Mouse (Mus musculus) kidney, embryonic 14.5 days (tissue): ENCODE measurements around the gene Trex2. TPM values are rescaled to one million over a fixed set of nuclear protein-coding genes. Genes with fewer than 3 reads are reported as not detected.

Experiments
- ATAC-seq: fragments of 200-750 bp; cut with Nextera tagmentation; 2 replicates; pipeline ENCODE4 v1.8.0; 2017; ENCODE audit warnings: moderate number of reproducible peaks, mild to moderate bottlenecking, moderate TSS enrichment, moderate library complexity; ENCODE audit not compliant: low FRiP score, low TSS enrichment
- H3K27ac ChIP-seq: fragments of 300-500 bp; sonication (generic); 2 replicates; pipeline ENCODE4 v1.5.1; 2014; ENCODE audit warnings: low read depth, mild to moderate bottlenecking, low read length, moderate library complexity, mixed read lengths
- H3K27me3 ChIP-seq: fragments of 300-500 bp; sonication (generic); 2 replicates; pipeline ENCODE4 v1.6.1; 2014; ENCODE audit warnings: mild to moderate bottlenecking, low read length; ENCODE audit not compliant: control insufficient read depth, insufficient read depth
- H3K36me3 ChIP-seq: fragments of 300-500 bp; sonication (generic); 2 replicates; pipeline ENCODE4 v1.6.1; 2014; ENCODE audit warnings: low read length, mixed read lengths; ENCODE audit not compliant: control insufficient read depth, insufficient read depth
- H3K4me1 ChIP-seq: fragments of 300-500 bp; sonication (generic); 2 replicates; pipeline ENCODE4 v1.6.1; 2014; ENCODE audit warnings: low read length, mixed read lengths; ENCODE audit not compliant: control insufficient read depth, insufficient read depth
- H3K4me2 ChIP-seq: fragments of 300-500 bp; sonication (generic); replicated peaks from 2 replicates; pipeline ENCODE4 v1.6.1; 2014; ENCODE audit warnings: low read depth, mild to moderate bottlenecking, low read length
- H3K4me3 ChIP-seq: fragments of 300-500 bp; sonication (generic); 2 replicates; pipeline ENCODE4 v1.5.1; 2014; ENCODE audit warnings: mild to moderate bottlenecking, low read length
- H3K9ac ChIP-seq: fragments of 300-500 bp; sonication (generic); 2 replicates; pipeline ENCODE4 v1.6.1; 2014; ENCODE audit warnings: low read depth, mild to moderate bottlenecking, low read length, moderate library complexity
- H3K9me3 ChIP-seq: fragments of 300-500 bp; sonication (generic); 2 replicates; pipeline ENCODE4 v1.6.1; 2016; ENCODE audit warnings: low read length; ENCODE audit not compliant: control insufficient read depth
- WGBS: fragments of 180-500 bp; shearing (Covaris S2); extraction: QIAGEN DNeasy Blood & Tissue Kit; methylation state at CpG from one replicate; pipeline ENCODE4 v1.1.7; 2014; 5-methylcytosine and 5-hydroxymethylcytosine counted together
- polyA plus RNA-seq: library from polyadenylated mRNA; unstranded; fragments of >200 nt; fragmentation: Nextera tagmentation; extraction: Ambion mirVana; gene quantifications from 2 replicates; pipeline ENCODE4 v1.2.1, GENCODE M21; 2014

Gene Trex2
- not detected in 2 replicates for polyA plus RNA-seq

DNA sequence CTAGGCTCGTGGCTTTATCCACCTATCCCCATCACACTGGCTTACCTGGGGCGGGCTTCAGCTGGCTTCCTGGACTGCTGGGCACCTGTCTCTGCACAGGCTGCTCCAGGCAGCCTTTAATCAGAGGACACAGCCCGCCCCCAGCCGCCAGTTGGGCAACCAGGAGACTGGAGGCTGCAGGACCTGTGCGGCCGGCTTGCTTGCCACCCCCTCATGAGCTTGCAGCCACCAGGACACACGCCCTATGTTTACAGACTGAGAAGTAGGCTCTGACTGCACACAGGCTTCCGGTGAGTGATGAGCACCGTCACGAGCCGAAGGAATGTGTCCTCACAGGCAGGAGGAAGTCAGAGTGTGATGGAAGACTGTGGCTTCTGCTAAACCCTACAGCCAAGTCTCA lies at the start of gene Trex2:
Gene Trex2, minus strand, starts transcription at position 93 of the 400 bp plus-strand sequence.
- Histone ChIP-seq H3K9me3 (no peaks in the 10 kb centered on the region), H3K4me1 (no peaks in the 10 kb centered on the region), H3K36me3 (no peaks in the 10 kb centered on the region), H3K27ac (no peak within 1 kb of the TSS), H3K4me2 (no peak within 1 kb of the TSS), H3K4me3 (no peak within 1 kb of the TSS), H3K9ac (no peak within 1 kb of the TSS), H3K27me3 (no peaks in the 10 kb centered on the region)
- 80% methylated on average over 11 of the region's 11 CpGs for WGBS
- no peak for ATAC-seq

DNA sequence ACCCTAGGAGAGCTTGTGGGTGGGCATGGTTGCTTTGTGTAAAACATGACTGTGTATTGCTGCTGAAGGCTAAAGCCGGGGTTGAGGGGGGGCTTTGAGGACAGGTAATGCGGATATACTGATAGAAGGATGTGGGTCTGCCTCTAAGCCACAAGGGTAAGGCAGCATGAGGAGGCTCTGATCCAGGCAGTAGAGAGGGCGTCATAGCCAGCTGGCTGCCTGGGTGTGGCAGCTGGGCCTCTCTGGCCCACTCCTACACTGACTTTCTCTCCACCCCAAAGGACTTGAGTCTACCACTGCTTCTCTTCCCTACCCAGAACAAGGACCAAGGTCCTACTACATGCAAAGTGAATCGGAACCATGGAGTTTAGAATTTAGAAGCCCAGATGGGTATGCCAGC lies 49.7 kb upstream of the Trex2 start:
- no peaks in the 10 kb centered on the region for H3K36me3 ChIP-seq
- H3K9ac ChIP-seq = no peak overlapping the region
- peak overlapping the region; percentile 39 for H3K4me2 ChIP-seq
- WGBS = 91% methylated on average over 4 of the region's 4 CpGs
- H3K4me3 ChIP-seq = peak overlapping the region; percentile 12; the same call in 1 of the 2 replicates
- no peak overlapping the region for H3K27ac ChIP-seq
- no peak for ATAC-seq
- H3K4me1 ChIP-seq = no peaks in the 10 kb centered on the region
- H3K9me3 ChIP-seq = no peaks in the 10 kb centered on the region
- no peaks in the 10 kb centered on the region for H3K27me3 ChIP-seq

DNA sequence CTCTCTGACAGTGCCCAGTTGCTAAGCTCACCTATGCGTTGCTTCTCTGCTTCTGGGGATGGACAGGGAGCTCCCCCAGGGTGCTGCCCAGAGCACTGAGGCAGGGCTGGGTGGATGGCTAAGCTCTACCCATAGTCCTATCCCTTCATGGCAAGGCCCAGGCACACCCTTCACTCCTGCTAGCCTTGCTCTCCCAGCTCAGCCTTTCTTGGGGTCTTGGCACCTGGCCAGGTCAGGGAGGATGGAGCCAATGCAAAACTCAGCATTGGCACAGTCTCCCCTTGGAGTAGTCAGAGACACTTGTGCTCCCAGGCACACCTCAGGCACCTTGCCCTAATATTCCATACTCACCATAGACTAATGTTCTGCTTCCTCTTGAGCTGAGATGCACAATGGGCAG lies 48.9 kb upstream of the Trex2 start:
- Histone ChIP-seq H3K27me3 (no peaks in the 10 kb centered on the region), H3K4me2 (peak overlapping the region; percentile 39), H3K9ac (peak overlapping the region; percentile 32; the same call in 1 of the 2 replicates), H3K27ac (no peak overlapping the region), H3K4me3 (peak overlapping the region; percentile 36), H3K4me1 (no peaks in the 10 kb centered on the region), H3K36me3 (no peaks in the 10 kb centered on the region), H3K9me3 (no peaks in the 10 kb centered on the region)
- ATAC-seq = no peak
- WGBS = 61% methylated on average over 1 of the region's 1 CpGs

DNA sequence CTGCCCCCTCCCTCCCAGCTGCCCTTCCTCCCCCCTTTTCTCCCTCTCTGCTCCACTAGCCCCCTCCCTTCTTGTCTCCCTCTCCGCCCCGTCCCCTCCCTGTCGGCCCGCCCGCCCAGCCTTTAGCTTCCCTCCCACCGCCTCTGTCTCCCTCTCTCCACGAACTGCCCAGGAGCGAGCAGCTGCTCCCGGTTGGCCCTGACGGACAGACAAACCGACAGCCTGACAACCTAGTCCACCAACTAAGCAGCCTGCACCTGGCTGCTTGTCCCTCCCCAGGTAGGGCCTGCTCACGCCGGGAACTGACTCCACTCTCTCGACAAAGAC lies 48.3 kb upstream of the Trex2 start, which contains the start of gene Bgn:
Gene Bgn, plus strand, starts transcription at position 119 of the 327 bp plus-strand sequence.
- ATAC-seq = 0 out of 2 replicates have a peak, but pooled peaks have one; percentile 66
- peak within 1 kb of the TSS; percentile 39 for H3K4me2 ChIP-seq
- WGBS = 38% methylated on average over 14 of the region's 14 CpGs

DNA sequence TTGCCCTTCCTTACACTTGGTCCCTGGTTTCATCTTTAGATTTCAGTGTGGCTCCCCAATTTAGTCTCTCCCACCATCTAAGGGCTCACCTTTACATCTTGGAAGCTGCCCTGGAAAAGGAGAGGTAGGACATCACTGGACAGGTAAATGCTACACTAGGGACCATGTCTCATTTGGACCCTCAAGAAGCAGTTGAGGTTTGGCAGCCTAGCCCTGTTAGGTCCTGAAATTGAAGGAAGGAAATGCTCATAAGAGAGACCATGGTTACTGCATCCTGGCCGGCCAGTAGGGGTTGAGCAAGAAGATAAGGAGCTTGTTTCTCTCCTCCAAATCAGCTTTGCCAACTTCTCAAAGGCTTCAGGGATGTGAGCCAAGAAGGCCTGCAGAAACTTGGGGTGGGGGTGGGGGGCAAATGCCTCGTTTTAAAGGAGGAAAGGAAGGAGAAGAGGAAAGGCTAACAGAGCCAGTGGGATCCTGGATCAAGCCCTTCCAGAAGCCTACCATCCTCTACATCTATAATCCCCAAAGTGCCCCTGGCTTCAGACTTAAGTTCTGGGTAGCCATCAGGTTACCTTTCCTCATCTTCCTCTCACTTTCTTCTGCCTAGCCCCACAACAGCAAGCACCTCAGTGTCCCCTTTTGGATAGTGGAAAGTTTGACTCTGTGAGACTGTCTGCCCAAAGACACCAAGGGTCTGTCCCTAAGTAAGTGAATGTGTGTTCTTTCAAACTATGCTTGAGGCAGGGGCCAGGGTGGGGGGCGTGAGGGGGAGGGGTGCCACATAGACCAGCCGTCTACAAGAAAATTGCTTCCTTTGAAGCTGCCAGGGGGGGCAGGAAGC lies 47.7 kb upstream of the Trex2 start:
- Histone ChIP-seq H3K4me3 (no peak overlapping the region), H3K9ac (0 out of 2 replicates have a peak overlapping the region, but pooled peaks have one; percentile 32), H3K27ac (peak overlapping the region; percentile 24; the same call in 1 of the 2 replicates), H3K4me1 (no peaks in the 10 kb centered on the region), H3K9me3 (no peaks in the 10 kb centered on the region), H3K36me3 (no peaks in the 10 kb centered on the region), H3K4me2 (peak overlapping the region; percentile 39), H3K27me3 (no peaks in the 10 kb centered on the region)
- WGBS = 36% methylated on average over 4 of the region's 4 CpGs
- 0 out of 2 replicates have a peak, but pooled peaks have one; percentile 43 for ATAC-seq

More for the DNA sequence above, 48.3 kb upstream of the Trex2 start, which contains the start of gene Bgn:
- no peaks in the 10 kb centered on the region for H3K27me3 ChIP-seq
- H3K9ac ChIP-seq = peak within 1 kb of the TSS; percentile 32; the same call in 1 of the 2 replicates
- H3K4me3 ChIP-seq = peak within 1 kb of the TSS; percentile 36
- H3K4me1 ChIP-seq = no peaks in the 10 kb centered on the region
- H3K9me3 ChIP-seq = no peaks in the 10 kb centered on the region
- H3K36me3 ChIP-seq = no peaks in the 10 kb centered on the region
- H3K27ac ChIP-seq = peak within 1 kb of the TSS; percentile 24; the same call in 1 of the 2 replicates

DNA sequence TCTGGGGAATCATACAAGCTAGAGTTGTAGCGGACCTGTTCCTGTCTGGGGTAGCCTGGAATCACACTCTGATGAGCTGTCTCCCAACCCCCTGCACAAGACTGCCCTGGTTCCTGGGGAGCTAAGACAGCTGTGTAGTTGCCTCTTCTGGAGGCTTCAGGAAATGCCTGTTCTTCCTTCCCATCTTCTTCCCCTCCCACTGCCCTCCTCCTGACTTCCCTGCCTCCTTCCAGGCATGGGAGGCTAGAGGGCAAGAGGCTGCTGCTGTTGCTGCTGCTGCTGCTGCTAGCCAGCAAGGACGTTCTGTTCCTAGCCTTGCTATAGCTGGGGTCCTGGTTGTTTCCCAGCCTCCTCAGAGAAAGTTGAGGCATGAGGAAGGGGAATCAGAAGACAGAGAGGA lies 45.2 kb upstream of the Trex2 start:
- WGBS = 52% methylated on average over 2 of the region's 2 CpGs
- Histone ChIP-seq H3K4me2 (no peak overlapping the region), H3K4me1 (no peaks in the 10 kb centered on the region), H3K36me3 (no peaks in the 10 kb centered on the region), H3K4me3 (no peak overlapping the region), H3K9ac (no peak overlapping the region), H3K9me3 (no peaks in the 10 kb centered on the region), H3K27me3 (no peaks in the 10 kb centered on the region), H3K27ac (peak overlapping the region; percentile 51; the same call in 1 of the 2 replicates)
- no peak for ATAC-seq

DNA sequence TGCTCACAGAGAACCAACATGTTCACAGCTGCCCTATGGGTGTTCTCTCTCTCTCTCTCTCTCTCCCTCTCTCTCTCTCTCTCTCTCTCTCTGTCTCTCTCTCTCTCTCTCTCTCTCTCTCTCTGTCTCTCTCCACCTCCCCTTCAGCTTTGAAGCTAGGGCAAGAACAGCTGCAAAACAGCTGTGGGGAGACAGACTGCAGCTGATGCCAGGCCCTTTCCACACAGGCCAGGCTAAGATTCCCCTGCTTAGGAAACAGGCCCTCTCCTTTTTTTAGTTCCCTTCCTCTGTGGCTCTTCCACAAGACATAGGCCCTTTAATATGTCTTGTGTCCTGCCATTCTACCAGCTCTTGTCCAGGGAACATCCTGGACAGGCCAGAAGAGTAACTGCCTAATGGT lies 44.5 kb upstream of the Trex2 start:
- ATAC-seq = no peak
- peak overlapping the region; percentile 47 for H3K27ac ChIP-seq
- H3K4me3 ChIP-seq = no peak overlapping the region
- H3K9ac ChIP-seq = no peak overlapping the region
- no peaks in the 10 kb centered on the region for H3K27me3 ChIP-seq
- H3K4me1 ChIP-seq = 0 out of 2 replicates have a peak, but pooled peaks cover 3% of the 10 kb centered on the region
- H3K9me3 ChIP-seq = no peaks in the 10 kb centered on the region
- no peaks in the 10 kb centered on the region for H3K36me3 ChIP-seq
- no peak overlapping the region for H3K4me2 ChIP-seq

DNA sequence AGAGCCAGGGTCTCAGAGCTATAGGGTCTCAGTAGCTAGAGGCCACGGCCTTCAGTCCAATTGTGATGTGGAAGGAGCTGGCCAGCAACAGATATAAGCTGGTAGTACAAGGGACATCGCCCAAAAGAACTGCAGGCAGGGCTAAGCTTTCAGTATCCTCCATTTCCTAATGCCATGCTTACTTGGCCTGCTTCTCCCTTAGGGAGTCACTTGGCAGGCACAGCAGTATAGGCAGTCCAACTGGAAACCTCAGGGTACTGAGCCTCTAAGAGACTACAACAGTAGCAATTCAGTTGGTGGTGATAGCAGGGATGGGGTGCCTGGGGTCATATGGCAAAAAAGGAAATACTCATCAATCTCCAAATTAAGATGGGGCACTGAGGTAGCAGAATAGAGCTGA lies 42.4 kb upstream of the Trex2 start:
- H3K36me3 ChIP-seq = no peaks in the 10 kb centered on the region
- 79% methylated on average over 2 of the region's 2 CpGs for WGBS
- no peaks in the 10 kb centered on the region for H3K9me3 ChIP-seq
- no peaks in the 10 kb centered on the region for H3K27me3 ChIP-seq
- no peak overlapping the region for H3K4me2 ChIP-seq
- H3K9ac ChIP-seq = no peak overlapping the region
- no peak overlapping the region for H3K27ac ChIP-seq
- H3K4me1 ChIP-seq = 0 out of 2 replicates have a peak, but pooled peaks cover 4% of the 10 kb centered on the region
- no peak overlapping the region for H3K4me3 ChIP-seq
- ATAC-seq = no peak

DNA sequence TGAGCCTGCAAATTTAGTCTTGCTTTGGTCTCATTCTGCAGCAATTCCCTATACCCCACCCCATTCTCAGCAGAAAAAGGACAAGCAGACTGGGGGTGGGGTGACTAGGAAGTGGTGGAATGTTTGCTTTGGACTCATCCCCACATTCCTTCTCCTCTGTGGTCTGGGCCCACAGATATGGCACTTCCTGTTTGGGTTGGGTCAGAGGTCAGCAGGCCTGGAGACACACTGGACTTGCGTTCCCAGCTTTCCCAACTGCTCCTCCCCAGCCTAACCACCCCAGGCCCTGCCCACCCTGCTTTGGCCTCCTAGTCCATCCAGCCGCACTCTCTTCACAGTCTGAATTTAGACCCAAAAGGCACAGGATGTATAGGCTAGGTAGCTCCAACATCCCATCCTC lies 41.5 kb upstream of the Trex2 start:
- Histone ChIP-seq H3K4me2 (no peak overlapping the region), H3K4me1 (0 out of 2 replicates have a peak, but pooled peaks cover 4% of the 10 kb centered on the region), H3K9ac (no peak overlapping the region), H3K9me3 (no peaks in the 10 kb centered on the region), H3K4me3 (no peak overlapping the region), H3K27ac (peak overlapping the region; percentile 77; the same call in 1 of the 2 replicates), H3K36me3 (no peaks in the 10 kb centered on the region), H3K27me3 (no peaks in the 10 kb centered on the region)
- 58% methylated on average over 2 of the region's 2 CpGs for WGBS
- peak; percentile 89 for ATAC-seq
